Mouse (Mus musculus): ENCODE data around the gene Dop1b.

- no peak for TF ChIP-seq POLR2A (IDR thresholded peaks at IDR 0.05; ENCODE audit: insufficient read length, low read depth)
- no peak for TF ChIP-seq CEBPB (IDR thresholded peaks at IDR 0.05; ENCODE audit: insufficient read depth, poor library complexity, severe bottlenecking)
- no peak for TF ChIP-seq POLR2AphosphoS2 (IDR thresholded peaks at IDR 0.05; ENCODE audit: insufficient read length, low read depth)
- no peak for TF ChIP-seq MAX (IDR thresholded peaks at IDR 0.05; ENCODE audit: low read depth)
These were observed 19.0 kb upstream of the Dop1b start for GRCm38 (mm10) chr16:93692744-93693143.

Measured in myocyte (in vitro differentiated cells).